Mouse (Mus musculus) skeletal muscle tissue, adult 2 months (tissue): ENCODE data around the gene Gpr179.

Source experiments
- DNase-seq: peaks from one replicate; pipeline ENCODE4 v3.0.0-alpha.2; 2012; ENCODE audit warnings: low read depth, low spot score

Gene Gpr179

GRCm38 (mm10) chr11:97355247-97355646, 3.4 kb upstream of the Gpr179 start:
- no peak for DNase-seq

- no peak for DNase-seq
Observed at GRCm38 (mm10) chr11:97354646-97355045, 2.8 kb upstream of the Gpr179 start.

- no peak for DNase-seq
Observed at GRCm38 (mm10) chr11:97352935-97353597, 1.2 kb upstream of the Gpr179 start.

GRCm38 (mm10) chr11:97350035-97350434, 1.8 kb downstream of the Gpr179 start:
- DNase-seq: peak; percentile 52

- DNase-seq: no peak
Observed at GRCm38 (mm10) chr11:97347291-97347690, 4.6 kb downstream of the Gpr179 start.

GRCm38 (mm10) chr11:97346383-97346782, 5.5 kb downstream of the Gpr179 start:
- no peak for DNase-seq

GRCm38 (mm10) chr11:97345446-97345845, 6.4 kb downstream of the Gpr179 start:
- no peak for DNase-seq

- no peak for DNase-seq
Observed at GRCm38 (mm10) chr11:97343619-97344018, 8.3 kb downstream of the Gpr179 start.

- DNase-seq: no peak
Observed at GRCm38 (mm10) chr11:97343175-97343574, 8.7 kb downstream of the Gpr179 start.

GRCm38 (mm10) chr11:97338977-97339315, 12.9 kb downstream of the Gpr179 start:
- peak; percentile 62 for DNase-seq

GRCm38 (mm10) chr11:97338302-97338976, 13.4 kb downstream of the Gpr179 start:
- no peak for DNase-seq

- DNase-seq: no peak
Observed at GRCm38 (mm10) chr11:97337363-97337762, 14.5 kb downstream of the Gpr179 start.

- DNase-seq: no peak
Observed at GRCm38 (mm10) chr11:97336751-97337345, 15.0 kb downstream of the Gpr179 start.

GRCm38 (mm10) chr11:97336238-97336637, 15.6 kb downstream of the Gpr179 start:
- DNase-seq: no peak

GRCm38 (mm10) chr11:97334400-97334799, 17.5 kb downstream of the Gpr179 start:
- no peak for DNase-seq

- no peak for DNase-seq
Observed at GRCm38 (mm10) chr11:97333896-97334295, 18.0 kb downstream of the Gpr179 start.

GRCm38 (mm10) chr11:97333044-97333443, 18.8 kb downstream of the Gpr179 start:
- no peak for DNase-seq

GRCm38 (mm10) chr11:97331231-97332190, 20.4 kb downstream of the Gpr179 start:
- no peak for DNase-seq

- DNase-seq: no peak
Observed at GRCm38 (mm10) chr11:97330315-97330714, 21.6 kb downstream of the Gpr179 start.

- DNase-seq: no peak
Observed at GRCm38 (mm10) chr11:97328148-97328547, 23.7 kb downstream of the Gpr179 start.

- no peak for DNase-seq
Observed at GRCm38 (mm10) chr11:97325224-97325623, 26.7 kb downstream of the Gpr179 start.
